Mouse (Mus musculus): ENCODE measurements at regions not wholly inside any gene's neighbourhood (a gene's known extent, or its start where the extent isn't known, plus 50 kb on each side); places are given as distances from the start of the nearest gene placed in this dataset.
"Not testable (repeated sequence)": the region's sequence is repeated elsewhere in the genome, so short reads cannot be mapped to it uniquely, and the experiment has no call there.

DNA sequence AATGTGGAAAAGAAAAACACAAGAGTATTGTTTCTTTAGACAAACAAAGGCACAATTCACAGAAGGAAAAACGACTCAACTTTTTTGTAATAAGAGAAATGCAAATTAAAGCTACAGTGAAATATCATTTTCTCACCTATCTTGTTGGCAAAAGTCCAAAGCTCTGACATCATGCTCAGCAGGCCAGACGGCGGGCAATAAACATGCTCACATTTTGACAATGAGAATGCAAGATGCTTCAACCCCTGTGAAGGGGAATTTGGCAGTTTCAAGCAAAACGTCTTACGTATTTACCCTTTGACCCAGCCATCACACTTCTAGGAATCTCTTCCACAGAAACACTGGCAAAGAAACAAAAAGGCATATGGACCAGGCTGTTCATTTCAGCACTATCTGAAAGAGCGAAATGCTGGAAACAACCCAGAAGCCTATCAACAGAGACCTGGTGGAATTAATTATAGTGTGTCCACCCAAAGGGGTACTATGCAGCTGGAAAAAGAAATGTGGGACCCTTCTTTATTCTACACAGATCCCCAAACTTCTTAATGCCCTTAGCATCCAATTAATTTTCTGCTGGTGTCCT is 203.4 kb upstream of the 2610301B20Rik start:
- DNase-seq (ENCODE audit: low spot score) = no peak

DNA sequence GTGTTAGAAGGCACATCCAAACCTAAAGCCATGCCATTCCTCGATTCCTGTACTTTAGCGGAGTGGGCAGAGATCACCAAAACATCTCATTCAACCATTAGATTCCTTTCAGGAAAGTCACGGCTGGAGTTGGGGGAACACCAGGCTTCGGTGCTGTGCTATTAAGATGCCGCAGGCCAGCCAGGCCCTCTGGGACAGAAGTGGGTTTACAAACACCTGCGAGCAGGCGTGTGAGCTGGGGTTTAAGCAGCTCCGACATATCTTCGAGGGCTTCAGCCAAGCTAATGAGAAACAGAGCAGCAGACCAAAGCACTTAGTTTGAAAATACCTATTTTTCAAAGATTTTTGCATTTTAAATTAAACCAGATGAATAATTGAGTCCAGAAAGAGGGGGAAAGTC is 183.2 kb upstream of the 2610301B20Rik start:
- no peak for DNase-seq (ENCODE audit: low spot score)

- no peak for DNase-seq (ENCODE audit: low spot score)
Observed at GRCm38 (mm10) chr4:10692860-10693259, 181.4 kb upstream of the 2610301B20Rik start.

GRCm38 (mm10) chr4:10693446-10694105 is 180.7 kb upstream of the 2610301B20Rik start:
- DNase-seq (ENCODE audit: low spot score) = no peak

DNA sequence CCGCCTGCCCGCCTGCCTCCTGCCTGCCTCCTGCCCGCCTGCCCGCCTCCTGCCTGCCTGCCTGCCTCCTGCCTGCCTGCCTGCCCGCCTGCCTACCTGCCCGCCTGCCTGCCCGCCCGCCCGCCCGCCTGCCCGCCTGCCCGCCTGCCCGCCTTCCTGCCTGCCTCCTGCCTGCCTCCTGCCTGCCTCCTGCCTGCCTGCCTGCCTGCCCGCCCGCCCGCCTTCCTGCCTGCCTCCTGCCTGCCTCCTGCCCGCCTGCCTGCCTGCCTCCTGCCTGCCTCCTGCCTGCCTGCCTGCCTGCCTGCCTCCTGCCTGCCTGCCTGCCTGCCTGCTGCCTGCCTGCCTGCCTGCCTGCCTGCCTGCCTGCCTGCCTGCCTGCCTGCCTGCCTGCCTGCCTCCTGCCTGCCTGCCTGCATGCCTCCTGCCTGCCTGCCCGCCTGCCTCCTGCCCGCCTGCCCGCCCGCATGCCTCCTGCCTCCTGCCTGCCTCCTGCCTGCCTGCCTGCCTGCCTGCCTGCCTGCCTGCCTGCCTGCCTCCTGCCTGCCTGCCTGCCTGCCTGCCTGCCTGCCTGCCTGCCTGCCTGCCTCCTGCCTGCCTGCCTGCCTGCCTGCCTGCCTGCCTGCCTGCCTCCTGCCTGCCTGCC is 180.1 kb upstream of the 2610301B20Rik start:
- not testable (repeated sequence) for DNase-seq (ENCODE audit: low spot score)

DNA sequence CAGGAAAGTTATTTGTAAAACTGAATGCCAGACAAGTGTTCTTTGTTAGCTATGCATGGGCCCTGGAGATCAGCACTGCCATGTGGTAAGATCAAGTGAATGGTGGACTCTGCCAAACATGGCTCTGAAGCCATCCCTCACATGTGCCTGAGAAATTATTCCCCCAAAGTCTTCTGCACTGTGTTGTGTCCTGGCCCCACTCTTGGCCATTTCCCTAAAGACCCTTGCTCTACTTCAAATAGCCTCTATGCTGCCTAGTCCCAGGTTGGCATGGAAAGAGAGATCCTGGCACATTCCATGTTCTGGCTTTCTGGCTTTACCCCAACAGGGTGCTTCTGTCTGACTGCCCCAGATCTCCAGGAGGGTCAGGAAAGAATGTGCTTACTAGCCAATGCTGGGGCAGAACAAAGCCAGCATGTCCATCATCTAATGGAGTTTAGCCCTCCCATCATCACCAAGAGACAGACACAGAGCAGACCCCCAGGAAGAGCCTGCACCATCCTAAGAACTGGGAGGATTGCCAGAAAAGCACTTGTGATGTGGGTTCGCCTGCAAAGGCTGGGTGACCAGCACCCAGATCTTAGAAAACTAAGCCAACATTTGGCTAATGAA is 177.0 kb upstream of the 2610301B20Rik start:
- no peak for DNase-seq (ENCODE audit: low spot score)

- no peak for DNase-seq (ENCODE audit: low spot score)
Observed at GRCm38 (mm10) chr4:10698637-10699036, 175.7 kb upstream of the 2610301B20Rik start.

GRCm38 (mm10) chr4:10701479-10701878 is 172.8 kb upstream of the 2610301B20Rik start:
- DNase-seq (ENCODE audit: low spot score) = no peak

DNA sequence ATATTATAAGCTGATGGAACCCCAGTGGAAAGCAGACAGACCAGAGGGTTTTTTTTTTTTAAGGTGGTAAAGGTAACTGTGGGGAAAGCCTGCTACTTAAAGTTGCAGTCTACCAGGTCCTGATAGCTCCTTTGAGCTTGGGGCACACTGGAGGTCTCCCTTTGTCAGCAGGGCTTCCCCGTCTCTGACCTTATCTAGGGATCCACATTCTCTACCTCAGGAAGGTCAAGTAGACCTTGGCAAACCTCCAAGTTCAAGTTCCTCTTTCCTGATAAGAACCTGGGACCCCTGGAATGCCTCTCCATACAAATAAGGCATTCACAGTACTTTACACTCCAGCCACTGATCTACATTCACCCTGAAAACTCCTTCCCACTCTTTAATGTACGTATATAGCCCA is 171.1 kb upstream of the 2610301B20Rik start:
- DNase-seq (ENCODE audit: low spot score) = no peak

DNA sequence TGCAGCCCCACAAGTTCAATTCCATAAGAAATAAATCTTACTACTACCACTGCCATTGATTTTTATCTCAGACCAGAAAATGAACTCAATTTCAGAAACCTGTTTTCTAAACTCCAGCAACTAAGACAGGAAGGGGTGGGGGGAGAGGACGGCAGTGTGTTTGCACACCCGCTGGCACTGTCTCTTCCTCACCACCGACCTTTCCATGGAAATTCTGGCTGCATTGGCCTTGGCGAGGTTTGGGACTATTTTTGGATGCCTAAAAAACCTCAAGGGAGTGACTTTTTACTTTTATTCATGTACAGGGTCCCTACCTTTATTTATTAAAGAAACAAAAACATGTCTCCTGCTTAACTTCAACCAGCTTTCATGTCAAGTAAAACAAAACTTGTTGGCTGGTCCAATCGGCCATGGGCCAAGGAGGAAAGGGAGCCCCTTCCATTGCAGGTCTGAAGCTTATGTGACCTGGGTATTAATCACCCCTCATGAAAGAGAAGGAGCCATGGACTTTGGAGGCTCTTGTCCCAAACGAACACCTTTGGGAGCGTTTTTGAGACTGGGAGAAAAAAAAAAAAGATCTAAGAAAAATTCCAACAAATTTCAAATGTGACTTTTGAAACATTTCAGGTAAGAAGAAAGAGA is 167.2 kb upstream of the 2610301B20Rik start:
- DNase-seq (ENCODE audit: low spot score) = no peak

GRCm38 (mm10) chr4:10707658-10708056 is 166.6 kb upstream of the 2610301B20Rik start:
- DNase-seq (ENCODE audit: low spot score) = no peak

- DNase-seq (ENCODE audit: low spot score) = no peak
Observed at GRCm38 (mm10) chr4:10711939-10712533, 162.3 kb upstream of the 2610301B20Rik start.

GRCm38 (mm10) chr4:10723341-10723740 is 151.0 kb upstream of the 2610301B20Rik start:
- no peak for DNase-seq (ENCODE audit: low spot score)

DNA sequence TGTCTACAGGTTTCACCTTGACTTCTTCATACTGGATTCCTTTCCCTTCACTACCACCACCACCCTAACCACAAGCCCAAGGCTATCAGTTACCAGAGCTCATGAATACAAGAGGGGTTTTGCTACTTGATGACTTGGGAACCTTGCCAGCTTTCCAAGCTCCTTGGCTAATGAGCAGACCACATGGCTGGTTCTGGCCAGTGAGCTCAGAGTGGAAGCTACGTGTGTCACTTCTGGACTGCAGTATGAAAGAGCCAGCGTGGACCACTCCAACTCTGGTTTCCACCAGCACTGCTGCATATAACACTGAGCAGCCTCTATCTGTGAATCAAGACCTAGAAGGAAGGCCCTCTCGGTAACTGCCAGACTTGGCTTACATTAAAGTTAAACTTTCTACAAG is 146.4 kb upstream of the 2610301B20Rik start:
- DNase-seq (ENCODE audit: low spot score) = no peak

- DNase-seq (ENCODE audit: low spot score) = peak; percentile 23
Observed at GRCm38 (mm10) chr4:10745207-10745606, 129.1 kb upstream of the 2610301B20Rik start.

- no peak for DNase-seq (ENCODE audit: low spot score)
Observed at GRCm38 (mm10) chr4:10748816-10749215, 125.5 kb upstream of the 2610301B20Rik start.

GRCm38 (mm10) chr4:10750377-10751062 is 123.8 kb upstream of the 2610301B20Rik start:
- not testable (repeated sequence) for DNase-seq (ENCODE audit: low spot score)

- no peak for DNase-seq (ENCODE audit: low spot score)
Observed at GRCm38 (mm10) chr4:10753176-10753575, 121.1 kb upstream of the 2610301B20Rik start.

GRCm38 (mm10) chr4:10759491-10759890 is 114.8 kb upstream of the 2610301B20Rik start:
- DNase-seq (ENCODE audit: low spot score) = no peak

- DNase-seq (ENCODE audit: low spot score) = no peak
Observed at GRCm38 (mm10) chr4:10767676-10768075, 106.6 kb upstream of the 2610301B20Rik start.

GRCm38 (mm10) chr4:10770026-10770643 is 104.2 kb upstream of the 2610301B20Rik start:
- peak; percentile 23 for DNase-seq (ENCODE audit: low spot score)

Measured in lung, postnatal 25 days (tissue).